Mouse (Mus musculus): Measurements from ENCODE around the gene Cpa1.

GRCm38 (mm10) chr6:30618735-30619134 lies 20.3 kb upstream of the Cpa1 start:
- no peak for TF ChIP-seq CTCF (IDR thresholded peaks at IDR 0.05; ENCODE audit: low read depth, low read length)
- TF ChIP-seq POLR2AphosphoS5 (IDR thresholded peaks at IDR 0.05; ENCODE audit: insufficient replicate concordance, low read depth, low read length), result no peak
- no peak for TF ChIP-seq TAL1 (conservative IDR thresholded peaks at IDR 0.05; ENCODE audit: low read depth, low read length)

All from G1E (cell line).